Mouse (Mus musculus) neural tube, embryonic 12.5 days (tissue): ENCODE measurements around the gene Sdk2. TPM values are rescaled to one million over a fixed set of nuclear protein-coding genes. Genes with fewer than 3 reads are reported as not detected.

Source experiments
- ATAC-seq: fragments of 200-750 bp; cut with Nextera tagmentation; 2 replicates; pipeline ENCODE4 v1.8.0; 2017; ENCODE audit warnings: low read depth, mild to moderate bottlenecking, moderate TSS enrichment, moderate library complexity; ENCODE audit not compliant: low FRiP score
- H3K27ac ChIP-seq: fragments of 300-500 bp; sonication (generic); 2 replicates; pipeline ENCODE4 v1.5.1; 2016
- H3K27me3 ChIP-seq: fragments of 300-500 bp; sonication (generic); replicated peaks from 2 replicates; pipeline ENCODE4 v1.6.1; 2016; ENCODE audit warnings: mild to moderate bottlenecking
- H3K36me3 ChIP-seq: fragments of 300-500 bp; sonication (generic); 2 replicates; pipeline ENCODE4 v1.6.1; 2016; ENCODE audit warnings: mild to moderate bottlenecking
- H3K4me1 ChIP-seq: fragments of 300-500 bp; sonication (generic); 2 replicates; pipeline ENCODE4 v1.6.1; 2016
- H3K4me2 ChIP-seq: fragments of 300-500 bp; sonication (generic); replicated peaks from 2 replicates; pipeline ENCODE4 v1.6.1; 2016; ENCODE audit warnings: mild to moderate bottlenecking
- H3K4me3 ChIP-seq: fragments of 300-500 bp; sonication (generic); 2 replicates; pipeline ENCODE4 v1.5.1; 2016
- H3K9ac ChIP-seq: fragments of 300-500 bp; sonication (generic); 2 replicates; pipeline ENCODE4 v1.6.1; 2016; ENCODE audit warnings: mild to moderate bottlenecking
- H3K9me3 ChIP-seq: fragments of 300-500 bp; sonication (generic); 2 replicates; pipeline ENCODE4 v1.6.1; 2016; ENCODE audit warnings: mild to moderate bottlenecking
- WGBS: fragments of 180-500 bp; shearing (Covaris S2); methylation state at CpG from one replicate; pipeline ENCODE4 v1.1.7; 2016; 5-methylcytosine and 5-hydroxymethylcytosine counted together
- polyA plus RNA-seq: library from polyadenylated mRNA; unstranded; fragments of >200 nt; fragmentation: Nextera tagmentation; extraction: Ambion mirVana; gene quantifications from 2 replicates; pipeline ENCODE4 v1.2.1, GENCODE M21; 2016

The Sdk2 gene
- polyA plus RNA-seq, 1 experiment from 2014 or later = 7.1 TPM

GRCm38 (mm10) chr11:114066098-114066950, 522 bp downstream of the Sdk2 start:
- H3K27ac ChIP-seq = peak overlapping the region; percentile 83
- H3K4me1 ChIP-seq = peaks cover 64% of the 10 kb centered on the region
- H3K36me3 ChIP-seq = no peaks in the 10 kb centered on the region
- H3K4me3 ChIP-seq = peak overlapping the region; percentile 65
- no peaks in the 10 kb centered on the region for H3K9me3 ChIP-seq
- peak; percentile 31 for ATAC-seq
- 0 out of 2 replicates have a peak, but pooled peaks cover 10% of the 10 kb centered on the region for H3K27me3 ChIP-seq
- H3K9ac ChIP-seq = peak overlapping the region; percentile 86
- H3K4me2 ChIP-seq = peak overlapping the region; percentile 97
- under 1% methylated on average over 90 of the region's 90 CpGs for WGBS

- H3K4me2 ChIP-seq = peak overlapping the region; percentile 97
- H3K4me3 ChIP-seq = peak overlapping the region; percentile 65
- H3K27ac ChIP-seq = no peak overlapping the region
- peaks cover 70% of the 10 kb centered on the region for H3K4me1 ChIP-seq
- H3K9ac ChIP-seq = peak overlapping the region; percentile 86
- ATAC-seq = no peak
- WGBS = 4% methylated on average over 19 of the region's 19 CpGs
- no peaks in the 10 kb centered on the region for H3K9me3 ChIP-seq
- H3K36me3 ChIP-seq = no peaks in the 10 kb centered on the region
- 0 out of 2 replicates have a peak, but pooled peaks cover 10% of the 10 kb centered on the region for H3K27me3 ChIP-seq
Measured at GRCm38 (mm10) chr11:114065596-114065995, 1.2 kb downstream of the Sdk2 start.

GRCm38 (mm10) chr11:114064871-114065388, 1.9 kb downstream of the Sdk2 start:
- Histone ChIP-seq H3K9ac (peak overlapping the region; percentile 86), H3K27ac (no peak overlapping the region), H3K27me3 (0 out of 2 replicates have a peak, but pooled peaks cover 10% of the 10 kb centered on the region), H3K9me3 (no peaks in the 10 kb centered on the region), H3K4me2 (peak overlapping the region; percentile 97), H3K4me3 (peak overlapping the region; percentile 65), H3K36me3 (no peaks in the 10 kb centered on the region), H3K4me1 (peaks cover 72% of the 10 kb centered on the region)
- under 1% methylated on average over 32 of the region's 32 CpGs for WGBS
- no peak for ATAC-seq

- H3K9me3 ChIP-seq = no peaks in the 10 kb centered on the region
- no peak for ATAC-seq
- H3K36me3 ChIP-seq = no peaks in the 10 kb centered on the region
- H3K4me1 ChIP-seq = peaks cover 64% of the 10 kb centered on the region
- no peak overlapping the region for H3K27ac ChIP-seq
- no peak overlapping the region for H3K9ac ChIP-seq
- 69% methylated on average over 7 of the region's 7 CpGs for WGBS
- 0 out of 2 replicates have a peak, but pooled peaks cover 6% of the 10 kb centered on the region for H3K27me3 ChIP-seq
- no peak overlapping the region for H3K4me3 ChIP-seq
- H3K4me2 ChIP-seq = 0 out of 2 replicates have a peak overlapping the region, but pooled peaks have one; percentile 6
Measured at GRCm38 (mm10) chr11:114061946-114062345, 4.9 kb downstream of the Sdk2 start.

GRCm38 (mm10) chr11:114061265-114061664, 5.6 kb downstream of the Sdk2 start:
- Histone ChIP-seq H3K9ac (no peak overlapping the region), H3K4me2 (no peak overlapping the region), H3K36me3 (no peaks in the 10 kb centered on the region), H3K9me3 (no peaks in the 10 kb centered on the region), H3K4me3 (no peak overlapping the region), H3K4me1 (peaks cover 61% of the 10 kb centered on the region), H3K27me3 (0 out of 2 replicates have a peak, but pooled peaks cover 6% of the 10 kb centered on the region), H3K27ac (no peak overlapping the region)
- WGBS = 44% methylated on average over 2 of the region's 2 CpGs
- no peak for ATAC-seq

- ATAC-seq = no peak
- no peak overlapping the region for H3K9ac ChIP-seq
- H3K27me3 ChIP-seq = no peaks in the 10 kb centered on the region
- no peak overlapping the region for H3K27ac ChIP-seq
- WGBS = 43% methylated on average over 2 of the region's 2 CpGs
- no peaks in the 10 kb centered on the region for H3K9me3 ChIP-seq
- H3K4me3 ChIP-seq = no peak overlapping the region
- no peaks in the 10 kb centered on the region for H3K36me3 ChIP-seq
- peaks cover 32% of the 10 kb centered on the region for H3K4me1 ChIP-seq
- no peak overlapping the region for H3K4me2 ChIP-seq
Measured at GRCm38 (mm10) chr11:114056351-114056750, 10.5 kb downstream of the Sdk2 start.

- no peak overlapping the region for H3K27ac ChIP-seq
- H3K36me3 ChIP-seq = no peaks in the 10 kb centered on the region
- H3K4me1 ChIP-seq = peaks cover 26% of the 10 kb centered on the region
- ATAC-seq = no peak
- 56% methylated on average over 17 of the region's 17 CpGs for WGBS
- H3K4me2 ChIP-seq = no peak overlapping the region
- H3K27me3 ChIP-seq = no peaks in the 10 kb centered on the region
- H3K4me3 ChIP-seq = no peak overlapping the region
- no peaks in the 10 kb centered on the region for H3K9me3 ChIP-seq
- H3K9ac ChIP-seq = 0 out of 2 replicates have a peak overlapping the region, but pooled peaks have one; percentile 3
Measured at GRCm38 (mm10) chr11:114054581-114055315, 12.1 kb downstream of the Sdk2 start.

- H3K27me3 ChIP-seq = no peaks in the 10 kb centered on the region
- H3K4me2 ChIP-seq = no peak overlapping the region
- H3K9me3 ChIP-seq = peaks cover 4% of the 10 kb centered on the region; the same call in 1 of the 2 replicates
- no peak overlapping the region for H3K27ac ChIP-seq
- no peak for ATAC-seq
- H3K36me3 ChIP-seq = no peaks in the 10 kb centered on the region
- H3K4me1 ChIP-seq = peaks cover 37% of the 10 kb centered on the region
- H3K4me3 ChIP-seq = no peak overlapping the region
- H3K9ac ChIP-seq = no peak overlapping the region
- WGBS = 66% methylated on average over 4 of the region's 4 CpGs
Measured at GRCm38 (mm10) chr11:114051361-114051760, 15.5 kb downstream of the Sdk2 start.

GRCm38 (mm10) chr11:114050511-114050910, 16.3 kb downstream of the Sdk2 start:
- H3K4me2 ChIP-seq = no peak overlapping the region
- peaks cover 4% of the 10 kb centered on the region; the same call in 1 of the 2 replicates for H3K9me3 ChIP-seq
- no peak overlapping the region for H3K9ac ChIP-seq
- no peak overlapping the region; the same call in 1 of the 2 replicates for H3K4me3 ChIP-seq
- WGBS = 84% methylated on average over 3 of the region's 3 CpGs
- H3K4me1 ChIP-seq = peaks cover 37% of the 10 kb centered on the region
- ATAC-seq = no peak
- no peaks in the 10 kb centered on the region for H3K27me3 ChIP-seq
- no peak overlapping the region for H3K27ac ChIP-seq
- H3K36me3 ChIP-seq = no peaks in the 10 kb centered on the region

GRCm38 (mm10) chr11:114047887-114048331, 18.9 kb downstream of the Sdk2 start:
- peak; percentile 45; the same call in 1 of the 2 replicates for ATAC-seq
- Histone ChIP-seq H3K4me1 (peaks cover 41% of the 10 kb centered on the region), H3K4me3 (no peak overlapping the region), H3K27me3 (no peaks in the 10 kb centered on the region), H3K9ac (no peak overlapping the region), H3K4me2 (0 out of 2 replicates have a peak overlapping the region, but pooled peaks have one; percentile 17), H3K9me3 (peaks cover 4% of the 10 kb centered on the region; the same call in 1 of the 2 replicates), H3K36me3 (no peaks in the 10 kb centered on the region), H3K27ac (no peak overlapping the region; the same call in 1 of the 2 replicates)
- 4% methylated on average over 10 of the region's 10 CpGs for WGBS

- H3K4me3 ChIP-seq = no peak overlapping the region
- ATAC-seq = no peak
- 97% methylated on average over 5 of the region's 5 CpGs for WGBS
- H3K4me1 ChIP-seq = peaks cover 44% of the 10 kb centered on the region
- H3K36me3 ChIP-seq = no peaks in the 10 kb centered on the region
- H3K4me2 ChIP-seq = no peak overlapping the region
- H3K9ac ChIP-seq = no peak overlapping the region
- H3K27ac ChIP-seq = no peak overlapping the region
- peaks cover 4% of the 10 kb centered on the region; the same call in 1 of the 2 replicates for H3K9me3 ChIP-seq
- H3K27me3 ChIP-seq = no peaks in the 10 kb centered on the region
Measured at GRCm38 (mm10) chr11:114046927-114047326, 19.9 kb downstream of the Sdk2 start.
